ENCODE assay signal across 20 mouse cellular contexts in the genomic region with DNA sequence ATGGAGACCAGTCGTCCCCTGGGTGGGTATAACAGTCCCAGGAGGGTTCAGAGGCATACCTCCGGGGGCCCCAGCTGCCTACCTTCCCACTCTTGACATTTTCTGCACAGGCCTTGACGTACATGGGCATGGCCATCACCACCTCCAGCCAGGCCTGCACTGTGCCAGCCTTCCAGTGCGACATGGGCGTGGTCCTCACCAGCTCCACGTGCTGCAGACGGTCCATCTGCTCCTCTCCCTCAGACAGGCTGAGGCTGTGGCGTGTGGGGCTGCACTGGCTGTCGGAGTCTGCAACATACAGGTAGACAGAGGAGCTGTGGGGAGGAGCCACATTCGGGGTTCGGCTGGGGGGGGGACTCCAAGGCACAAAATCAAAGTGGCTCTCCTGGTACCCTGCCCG. TPM values are rescaled to one million over a fixed set of nuclear protein-coding genes. Genes with fewer than 3 reads are reported as not detected.
A peak's percentile ranks its signal among the peaks of the same experiment; 100 is the strongest.
DNase-seq lines count a peak whose midpoint lies in the region; ATAC-seq and TF ChIP-seq lines count a peak whose summit lies in the region.
"Had no signal": no experiment of that assay in that cellular context is flagged by ENCODE, and none has a peak within 500 bp of the region (broad histone marks: within the 10 kb centered on the region; RNA-seq: fewer than 3 reads in every experiment).

No protein-coding gene starts in this region.

- H3K4me1 ChIP-seq in forebrain, embryonic 14.5 days (ENCODE audit: control insufficient read depth, insufficient read depth, low read length): no peaks in the 10 kb centered on the region
- H3K4me1 ChIP-seq in forebrain, embryonic 10.5 days: peaks cover 29% of the 10 kb centered on the region
- no peaks in the 10 kb centered on the region for H3K4me1 ChIP-seq in lung, embryonic 14.5 days (ENCODE audit: insufficient read depth)
- H3K4me1 ChIP-seq in embryonic facial prominence, embryonic 11.5 days (ENCODE audit: control insufficient read depth, insufficient read depth, low read length): 0 out of 2 replicates have a peak, but pooled peaks cover 5% of the 10 kb centered on the region
- peaks cover 33% of the 10 kb centered on the region for H3K4me1 ChIP-seq in limb, embryonic 12.5 days (replicated peaks)
- H3K4me1 ChIP-seq: stomach, embryonic 15.5 days had no signal

- 89% methylated on average over 12 of the region's 12 CpGs for WGBS in forebrain, embryonic 14.5 days
- WGBS in forebrain, embryonic 10.5 days: 88% methylated on average over 12 of the region's 12 CpGs
- WGBS in lung, embryonic 14.5 days: 84% methylated on average over 12 of the region's 12 CpGs
- 71% methylated on average over 12 of the region's 12 CpGs for WGBS in embryonic facial prominence, embryonic 11.5 days
- 70% methylated on average over 12 of the region's 12 CpGs for WGBS in limb, embryonic 12.5 days

- no peaks in the 10 kb centered on the region for H3K9me3 ChIP-seq in forebrain, embryonic 14.5 days (replicated peaks; ENCODE audit: control insufficient read depth, low read length)
- no peaks in the 10 kb centered on the region for H3K9me3 ChIP-seq in forebrain, embryonic 10.5 days
- H3K9me3 ChIP-seq in lung, embryonic 14.5 days (ENCODE audit: low read depth, low read length): no peaks in the 10 kb centered on the region
- no peaks in the 10 kb centered on the region for H3K9me3 ChIP-seq in embryonic facial prominence, embryonic 11.5 days (replicated peaks; ENCODE audit: control insufficient read depth, low read length)
- H3K9me3 ChIP-seq in limb, embryonic 12.5 days: no peaks in the 10 kb centered on the region
- H3K9me3 ChIP-seq: forebrain, embryonic 15.5 days; heart, embryonic 10.5 days; stomach, embryonic 15.5 days had no signal

- H3K4me3 ChIP-seq in forebrain, embryonic 14.5 days (ENCODE audit: low read depth, low read length): no peak overlapping the region
- no peak overlapping the region for H3K4me3 ChIP-seq in forebrain, embryonic 10.5 days
- no peak overlapping the region for H3K4me3 ChIP-seq in lung, embryonic 14.5 days (ENCODE audit: low read depth, low read length)
- no peak overlapping the region for H3K4me3 ChIP-seq in embryonic facial prominence, embryonic 11.5 days (ENCODE audit: low read depth, low read length)
- H3K4me3 ChIP-seq in limb, embryonic 12.5 days (replicated peaks): no peak overlapping the region
- H3K4me3 ChIP-seq: forebrain, embryonic 15.5 days; heart, embryonic 10.5 days; stomach, embryonic 15.5 days had no signal

- no peak for TF ChIP-seq CTCF in lung, embryonic 14.5 days (IDR thresholded peaks at IDR 0.05; ENCODE audit: low read depth)

- H3K27me3 ChIP-seq in forebrain, embryonic 14.5 days (replicated peaks; ENCODE audit: control insufficient read depth, insufficient read depth, low read length): no peaks in the 10 kb centered on the region
- H3K27me3 ChIP-seq in forebrain, embryonic 10.5 days (ENCODE audit: poor library complexity, severe bottlenecking): peaks cover 10% of the 10 kb centered on the region
- no peaks in the 10 kb centered on the region for H3K27me3 ChIP-seq in lung, embryonic 14.5 days (ENCODE audit: insufficient read depth, low read length)
- H3K27me3 ChIP-seq in embryonic facial prominence, embryonic 11.5 days (ENCODE audit: control insufficient read depth, insufficient read depth, low read length): no peaks in the 10 kb centered on the region
- peaks cover under 1% of the 10 kb centered on the region; the same call in 1 of the 2 replicates for H3K27me3 ChIP-seq in limb, embryonic 12.5 days
- H3K27me3 ChIP-seq: forebrain, embryonic 15.5 days; stomach, embryonic 15.5 days had no signal

- no peak overlapping the region for H3K9ac ChIP-seq in forebrain, embryonic 14.5 days (ENCODE audit: low read length)
- no peak overlapping the region for H3K9ac ChIP-seq in lung, embryonic 14.5 days
- H3K9ac ChIP-seq in embryonic facial prominence, embryonic 11.5 days (replicated peaks; ENCODE audit: low read length): no peak overlapping the region
- H3K9ac ChIP-seq in limb, embryonic 12.5 days (replicated peaks): no peak overlapping the region
- H3K9ac ChIP-seq: forebrain, embryonic 15.5 days; stomach, embryonic 15.5 days had no signal

- H3K27ac ChIP-seq in forebrain, embryonic 14.5 days (ENCODE audit: low read depth, low read length): no peak overlapping the region
- H3K27ac ChIP-seq in forebrain, embryonic 10.5 days: no peak overlapping the region
- no peak overlapping the region for H3K27ac ChIP-seq in lung, embryonic 14.5 days (ENCODE audit: low read depth)
- H3K27ac ChIP-seq in embryonic facial prominence, embryonic 11.5 days (replicated peaks; ENCODE audit: low read depth, low read length): 0 out of 2 replicates have a peak overlapping the region, but pooled peaks have one; percentile 29
- H3K27ac ChIP-seq in limb, embryonic 12.5 days: peak overlapping the region; percentile 72
- H3K27ac ChIP-seq: forebrain, embryonic 15.5 days; heart, embryonic 10.5 days; macrophage; stomach, embryonic 15.5 days had no signal

- DNase-seq in forebrain, embryonic 14.5 days (ENCODE audit: low spot score): no peak
- no peak for DNase-seq in forebrain, embryonic 10.5 days (ENCODE audit: extremely low spot score, low spot score)
- no peak for DNase-seq in lung, embryonic 14.5 days
- DNase-seq in lung, postnatal 14 days: no peak
- DNase-seq in embryonic facial prominence, embryonic 11.5 days (ENCODE audit: low spot score): no peak
- no peak for DNase-seq in B cell, adult 2 months
- no peak for DNase-seq in spleen, postnatal 10 days (ENCODE audit: low spot score in 2 of 2)
- DNase-seq: adrenal gland, postnatal 10 days; cerebellum, adult 18-20 months; gastrocnemius, postnatal 36 days; kidney, postnatal 10 days; lung, adult 2 months; thymus, adult 2 months had no signal

- ATAC-seq in forebrain, embryonic 14.5 days: 0 out of 2 replicates have a peak, but pooled peaks have one; percentile 29
- 0 out of 2 replicates have a peak, but pooled peaks have one; percentile 17 for ATAC-seq in lung, embryonic 14.5 days (ENCODE audit: insufficient read depth)
- ATAC-seq in embryonic facial prominence, embryonic 11.5 days (replicated peaks; ENCODE audit: insufficient number of reproducible peaks, low FRiP score, low TSS enrichment, low read depth): peak; percentile 57; the same call in 1 of the 2 replicates
- ATAC-seq in limb, embryonic 12.5 days (ENCODE audit: insufficient number of reproducible peaks, insufficient read depth, low FRiP score, low TSS enrichment, low read depth): peak; percentile 22
- ATAC-seq: forebrain, embryonic 15.5 days; intestine, postnatal 0 days had no signal

- H3K4me2 ChIP-seq in forebrain, embryonic 14.5 days (ENCODE audit: low read length): no peak overlapping the region
- H3K4me2 ChIP-seq in lung, embryonic 14.5 days: no peak overlapping the region
- H3K4me2 ChIP-seq in embryonic facial prominence, embryonic 11.5 days (ENCODE audit: low read depth, low read length): no peak overlapping the region
- peak overlapping the region; percentile 23 for H3K4me2 ChIP-seq in limb, embryonic 12.5 days
- H3K4me2 ChIP-seq: forebrain, embryonic 15.5 days; liver, embryonic 11.5 days; stomach, embryonic 15.5 days had no signal

- H3K36me3 ChIP-seq in forebrain, embryonic 14.5 days (ENCODE audit: control insufficient read depth, insufficient read depth, low read length): no peaks in the 10 kb centered on the region
- H3K36me3 ChIP-seq in forebrain, embryonic 10.5 days (replicated peaks): no peaks in the 10 kb centered on the region
- H3K36me3 ChIP-seq in lung, embryonic 14.5 days (ENCODE audit: insufficient read depth): no peaks in the 10 kb centered on the region
- H3K36me3 ChIP-seq in embryonic facial prominence, embryonic 11.5 days (replicated peaks; ENCODE audit: control insufficient read depth, insufficient read depth, low read depth, low read length): no peaks in the 10 kb centered on the region
- no peaks in the 10 kb centered on the region for H3K36me3 ChIP-seq in limb, embryonic 12.5 days
- H3K36me3 ChIP-seq: forebrain, embryonic 15.5 days; heart, embryonic 10.5 days; stomach, embryonic 15.5 days had no signal

RNA-seq across cellular contexts. Expression of a gene that starts 33.9 kb away (rescaled TPM):
- 6.2 and 6.5 TPM in 2 replicates for polyA plus RNA-seq in forebrain, embryonic 14.5 days (2014; fragmentation: Nextera tagmentation; extraction: Ambion mirVana)
- 6.6 and 6.7 TPM in 2 replicates for polyA plus RNA-seq in forebrain, embryonic 10.5 days (2016; fragmentation: Nextera tagmentation; extraction: Ambion mirVana)
- 17.1 and 20.7 TPM in 2 replicates for polyA plus RNA-seq in lung, embryonic 14.5 days (2014; fragmentation: Nextera tagmentation; extraction: Ambion mirVana)
- polyA plus RNA-seq in embryonic facial prominence, embryonic 11.5 days (2014; fragmentation: Nextera tagmentation; extraction: Ambion mirVana): 10.1 and 12.1 TPM in 2 replicates
- 16.9 and 17.1 TPM in 2 replicates for polyA plus RNA-seq in limb, embryonic 12.5 days (2016; fragmentation: Nextera tagmentation; extraction: Ambion mirVana)

Comparison
In these comparisons a context has a peak if more than half of its experiments do, and no peak if none do; other contexts are left out.
1. H3K27ac ChIP-seq: peak in embryonic facial prominence, embryonic 11.5 days (single experiment) and limb, embryonic 12.5 days (single experiment); none in forebrain, embryonic 14.5 days (single experiment), forebrain, embryonic 10.5 days (single experiment) and lung, embryonic 14.5 days (single experiment).
2. Peak in every context shown above with its lines, with median percentiles within 50 percentile points of each other: ATAC-seq.